Mouse (Mus musculus): ENCODE measurements around the gene Hsd3b1. TPM values are rescaled to one million over a fixed set of nuclear protein-coding genes. Genes with fewer than 3 reads are reported as not detected.

Hsd3b1 gene
- total and polyA plus RNA-seq, 3 experiments: 0.04 TPM; not detected in 2

DNA sequence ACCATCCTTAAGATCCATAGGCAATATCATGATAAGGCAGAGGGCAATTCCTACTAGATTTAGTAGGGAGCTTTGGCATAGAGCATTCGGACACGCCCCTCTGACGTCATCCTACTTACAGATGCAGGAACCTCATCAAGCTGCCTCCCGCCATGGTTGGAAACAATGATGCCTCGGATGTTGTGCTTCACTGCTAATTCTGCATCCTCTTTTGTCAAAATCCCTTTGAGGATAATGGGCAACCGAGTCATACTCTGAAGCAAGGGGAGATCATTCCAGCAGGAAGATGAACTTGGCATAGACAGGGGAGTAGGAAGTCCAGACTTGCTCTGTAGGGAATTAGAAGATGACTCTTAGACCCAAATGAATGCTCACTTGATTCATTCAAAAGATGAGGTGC lies 20.6 kb upstream of the Hsd3b1 start:
- TF ChIP-seq GATA1 (IDR thresholded peaks at IDR 0.05; ENCODE audit: low read depth, low read length) (no peak), POLR2A (IDR thresholded peaks at IDR 0.05; ENCODE audit: control insufficient read depth in 1 of 2, insufficient read depth in 1 of 2, low read depth in 1 of 2, low read length in 2 of 2, poor library complexity in 1 of 2) (no peak), ZC3H11A (IDR thresholded peaks at IDR 0.05; ENCODE audit: low read depth, low read length) (no peak), RCOR1 (IDR thresholded peaks at IDR 0.05; ENCODE audit: low read depth, low read length) (no peak), ZNF384 (IDR thresholded peaks at IDR 0.05; ENCODE audit: low read depth, low read length) (no peak), USF2 (IDR thresholded peaks at IDR 0.05; ENCODE audit: borderline replicate concordance in 1 of 2, insufficient read depth in 1 of 2, low read depth in 1 of 2, low read length in 2 of 2) (no peak), MAZ (IDR thresholded peaks at IDR 0.05; ENCODE audit: low read depth, low read length) (no peak), POLR2AphosphoS5 (IDR thresholded peaks at IDR 0.05; ENCODE audit: borderline replicate concordance, low read depth, low read length) (no peak), USF1 (IDR thresholded peaks at IDR 0.05; ENCODE audit: low read depth, low read length) (no peak), NRF1 (IDR thresholded peaks at IDR 0.05; ENCODE audit: insufficient read depth, low read depth, low read length, poor library complexity, severe bottlenecking) (no peak), MEF2A (IDR thresholded peaks at IDR 0.05; ENCODE audit: extremely low read depth, insufficient replicate concordance, low read depth, low read length, poor library complexity, severe bottlenecking) (no peak), HCFC1 (IDR thresholded peaks at IDR 0.05; ENCODE audit: low read depth, low read length) (no peak), TCF12 (IDR thresholded peaks at IDR 0.05; ENCODE audit: low read depth, low read length) (no peak), ELF1 (IDR thresholded peaks at IDR 0.05; ENCODE audit: low read depth, low read length) (no peak)
- H3K36me3 ChIP-seq (ENCODE audit: control insufficient read depth in 1 of 2, insufficient read depth in 2 of 2, low read length in 2 of 2): no peaks in the 10 kb centered on the region
- H3K27ac ChIP-seq (ENCODE audit: control insufficient read depth, low read depth, low read length): no peak overlapping the region
- H3K9me3 ChIP-seq (replicated peaks; ENCODE audit: insufficient read depth, low read length): no peaks in the 10 kb centered on the region
- no peak for DNase-seq (ENCODE audit: low read depth, low spot score)
- no peak overlapping the region for H3K4me3 ChIP-seq (ENCODE audit: control insufficient read depth in 1 of 2, insufficient read depth in 1 of 2, low read depth in 2 of 2, low read length in 2 of 2)
- no peaks in the 10 kb centered on the region for H3K4me1 ChIP-seq (ENCODE audit: control insufficient read depth in 1 of 2, insufficient read depth in 2 of 2, low read length in 2 of 2)
- no peaks in the 10 kb centered on the region for H3K27me3 ChIP-seq (ENCODE audit: control insufficient read depth in 1 of 2, insufficient read depth in 2 of 2, low read length in 2 of 2)
- no peaks in the 10 kb centered on the region for H3K79me2 ChIP-seq (ENCODE audit: control insufficient read depth, insufficient read depth, low read length, poor library complexity)
- no peak overlapping the region for H3K9ac ChIP-seq (ENCODE audit: control insufficient read depth, low read depth, low read length, poor library complexity, severe bottlenecking)

GRCm38 (mm10) chr3:98868219-98868618 lies 8.6 kb upstream of the Hsd3b1 start:
- DNase-seq (ENCODE audit: low read depth, low spot score): no peak
- TF ChIP-seq TAL1 (IDR thresholded peaks at IDR 0.05; ENCODE audit: low read length) (no peak), ZC3H11A (IDR thresholded peaks at IDR 0.05; ENCODE audit: low read depth, low read length) (no peak), POLR2AphosphoS2 (IDR thresholded peaks at IDR 0.05; ENCODE audit: low read length) (no peak), JUND (IDR thresholded peaks at IDR 0.05; ENCODE audit: low read depth, low read length) (no peak), ZMIZ1 (IDR thresholded peaks at IDR 0.05; ENCODE audit: low read depth, low read length) (no peak)
- H3K79me2 ChIP-seq (ENCODE audit: control insufficient read depth, insufficient read depth, low read length, poor library complexity): no peaks in the 10 kb centered on the region
- H3K9me3 ChIP-seq (replicated peaks; ENCODE audit: insufficient read depth, low read length): no peaks in the 10 kb centered on the region
- H3K27ac ChIP-seq (ENCODE audit: control insufficient read depth, low read depth, low read length): no peak overlapping the region
- H3K4me1 ChIP-seq (ENCODE audit: control insufficient read depth in 1 of 2, insufficient read depth in 2 of 2, low read length in 2 of 2): no peaks in the 10 kb centered on the region
- H3K9ac ChIP-seq (ENCODE audit: control insufficient read depth, low read depth, low read length, poor library complexity, severe bottlenecking): no peak overlapping the region
- no peak overlapping the region for H3K4me3 ChIP-seq (ENCODE audit: control insufficient read depth in 1 of 2, insufficient read depth in 1 of 2, low read depth in 2 of 2, low read length in 2 of 2)
- no peaks in the 10 kb centered on the region for H3K27me3 ChIP-seq (ENCODE audit: control insufficient read depth in 1 of 2, insufficient read depth in 2 of 2, low read length in 2 of 2)
- H3K36me3 ChIP-seq (ENCODE audit: control insufficient read depth in 1 of 2, insufficient read depth in 2 of 2, low read length in 2 of 2): no peaks in the 10 kb centered on the region
